Mouse (Mus musculus) heart, adult 9 months (tissue): ENCODE results near the gene Grik5.

Source experiments
- DNase-seq, 2 experiments: peaks; one replicate each; pipeline ENCODE4 v3.0.0; 2022; ENCODE audit warnings: low spot score in 2 of 2

The Grik5 gene

DNA sequence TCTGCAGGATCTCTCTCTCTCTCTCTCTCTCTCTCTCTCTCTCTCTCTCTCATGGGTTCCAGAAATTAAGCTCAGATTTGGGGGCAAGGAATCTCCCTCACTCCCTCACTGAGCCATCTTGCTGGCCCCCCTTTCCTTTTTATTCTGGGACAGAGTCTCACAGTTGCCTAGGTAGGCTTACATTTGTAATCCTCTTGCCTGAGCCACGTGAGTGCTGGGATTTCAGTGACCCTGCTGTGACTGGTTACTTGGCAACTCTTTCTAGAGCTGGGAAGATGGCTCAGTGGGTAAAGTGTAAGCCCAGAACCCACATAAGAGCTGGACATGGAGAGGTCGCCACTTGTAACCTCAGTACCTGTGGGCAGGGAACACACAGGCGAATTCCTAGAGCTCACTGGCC is 40.6 kb downstream of the Grik5 start:
- no peak for DNase-seq

DNA sequence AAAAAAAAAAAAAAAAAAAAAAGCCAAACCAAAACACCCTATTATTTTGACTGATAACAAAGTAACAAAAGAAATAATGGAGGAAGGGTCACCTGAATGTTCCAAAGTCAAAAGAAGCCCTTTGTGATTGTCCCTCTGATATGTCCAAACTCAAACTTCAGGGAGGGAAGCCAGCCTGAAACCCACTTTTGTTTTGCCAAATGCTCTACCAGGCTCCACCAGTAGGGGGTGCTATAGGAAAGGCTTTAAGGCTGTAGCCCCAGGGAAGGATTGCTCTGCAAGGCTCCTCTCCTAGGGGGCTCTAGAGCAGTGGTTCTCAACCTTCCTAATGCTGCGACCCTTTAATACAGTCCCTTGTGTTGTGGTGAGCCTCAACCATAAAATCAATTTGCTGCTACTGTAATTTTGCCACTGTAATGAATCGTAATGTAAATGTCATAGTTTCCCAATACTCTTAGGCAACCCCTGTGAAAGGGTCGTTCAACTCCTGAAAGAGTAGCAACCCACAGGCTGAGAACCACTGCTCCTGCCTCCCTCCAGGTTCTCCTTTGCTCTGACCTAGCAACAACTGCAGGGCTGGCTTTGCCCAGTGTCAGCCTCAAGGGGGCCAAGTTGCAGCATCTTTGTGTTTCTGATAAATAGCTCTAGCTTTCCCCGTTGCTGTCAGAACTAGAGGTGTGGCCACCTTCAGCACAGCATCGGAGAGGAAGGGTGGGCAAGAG is 42.0 kb downstream of the Grik5 start:
- DNase-seq: peak; percentile 30 to 70

DNA sequence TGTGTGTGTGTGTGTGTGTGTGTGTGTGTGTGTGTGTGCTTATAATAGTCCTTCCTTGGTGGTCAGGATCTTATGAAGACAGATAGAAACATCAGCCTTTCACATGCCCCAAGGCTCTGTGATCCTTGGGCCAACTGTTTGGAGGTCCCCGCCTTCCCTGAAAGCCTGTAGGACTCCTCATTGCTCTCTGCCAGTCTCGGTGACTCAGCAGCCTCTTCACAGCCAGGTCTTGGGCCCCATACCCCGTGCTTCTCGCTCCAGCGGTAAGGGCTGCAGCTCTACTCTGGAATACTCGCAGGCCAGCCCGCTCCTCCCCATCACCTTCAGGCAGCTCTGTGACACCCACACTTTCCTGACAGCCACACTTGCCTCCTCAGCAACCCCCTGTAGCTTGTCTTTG is 45.7 kb downstream of the Grik5 start:
- DNase-seq: no peak

DNA sequence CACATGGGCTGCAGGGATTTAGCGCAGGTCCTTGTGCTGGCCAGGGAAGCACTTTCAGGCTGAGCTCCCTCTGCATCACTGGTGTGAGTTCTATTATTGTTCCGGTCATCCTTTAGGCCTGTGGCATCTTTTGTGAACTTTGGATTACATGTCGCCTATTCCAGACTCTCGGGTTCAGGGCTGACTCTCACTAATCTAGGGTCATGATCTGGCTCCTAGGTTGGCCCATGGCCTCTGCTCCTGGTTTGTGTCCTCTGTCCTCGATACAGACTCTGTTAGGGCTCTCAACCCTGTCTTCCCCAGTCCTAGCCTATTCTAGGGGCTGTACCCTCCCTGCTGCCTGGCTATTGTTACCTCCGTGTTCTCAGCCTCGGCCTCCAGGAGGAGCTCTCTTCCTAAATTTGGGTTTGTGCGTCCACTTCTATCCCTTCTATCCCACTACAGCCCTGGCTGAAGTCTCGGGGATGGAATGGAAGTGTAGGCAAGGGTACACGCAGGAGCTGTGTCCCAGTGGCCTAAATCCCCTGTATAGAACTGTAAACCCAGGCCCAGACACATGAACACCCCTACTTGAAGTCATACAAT is 46.2 kb downstream of the Grik5 start:
- peak in 1 of 2 experiments; percentile 10 for DNase-seq

DNA sequence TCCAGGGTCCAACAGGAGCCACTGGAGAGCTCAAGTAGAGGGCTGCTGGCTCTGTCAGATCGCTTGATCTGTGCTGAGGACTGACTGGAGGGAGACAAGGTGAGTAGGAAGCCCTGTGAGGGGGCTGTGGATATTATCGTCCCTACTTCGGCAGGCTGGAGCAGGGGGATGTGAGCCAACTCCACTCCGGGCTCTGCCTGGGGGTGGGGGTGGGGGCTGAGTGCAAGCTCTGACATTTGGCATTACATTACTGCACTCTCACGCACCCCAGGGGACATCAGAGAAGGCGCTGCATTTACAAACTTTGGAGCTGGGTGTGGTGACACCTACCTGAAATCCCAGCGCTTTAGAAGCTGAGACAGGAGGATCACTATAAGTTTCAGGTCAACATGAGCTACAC is 60.6 kb downstream of the Grik5 start:
- no peak for DNase-seq

DNA sequence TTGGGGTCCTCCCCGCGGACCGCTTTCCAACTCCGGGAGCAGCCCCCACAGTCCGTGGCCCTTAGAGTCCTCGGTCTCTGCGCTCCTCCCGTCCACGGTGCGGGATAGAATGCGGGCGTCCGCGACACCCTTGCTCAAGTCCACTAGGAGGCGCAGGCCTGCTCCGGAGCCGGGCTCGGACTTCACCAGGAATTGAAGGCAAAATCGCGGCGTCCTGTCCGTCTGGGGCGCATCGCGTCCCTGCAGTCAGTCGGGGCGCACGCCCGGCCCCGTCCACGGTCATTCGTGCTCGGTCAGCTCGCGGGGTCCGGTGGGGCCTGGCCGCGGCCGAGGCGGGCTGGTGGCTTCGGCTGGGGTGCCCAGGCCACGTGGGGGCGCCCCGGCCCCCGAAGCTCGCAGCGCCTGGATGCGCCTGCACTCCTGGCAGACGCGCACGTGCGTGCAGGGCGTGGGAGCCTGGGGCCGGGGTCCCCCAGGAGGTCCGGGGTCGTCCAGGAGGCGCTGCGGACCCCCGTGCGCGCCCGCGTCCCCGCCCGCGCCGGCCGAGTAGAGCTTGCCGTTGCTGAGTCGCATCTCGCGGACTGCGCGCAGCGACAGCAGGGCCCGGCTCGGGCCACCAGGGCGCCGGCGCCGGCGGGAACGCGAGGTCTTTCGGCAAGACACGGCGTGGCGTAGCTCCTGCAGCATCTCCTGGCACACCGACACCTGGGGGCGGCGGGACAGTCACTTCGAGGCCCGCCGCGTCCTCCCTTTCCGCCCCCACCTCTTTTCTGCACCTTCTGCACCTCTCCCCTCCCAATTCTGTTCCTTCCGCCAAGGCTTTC is 61.8 kb downstream of the Grik5 start:
- DNase-seq: no peak

DNA sequence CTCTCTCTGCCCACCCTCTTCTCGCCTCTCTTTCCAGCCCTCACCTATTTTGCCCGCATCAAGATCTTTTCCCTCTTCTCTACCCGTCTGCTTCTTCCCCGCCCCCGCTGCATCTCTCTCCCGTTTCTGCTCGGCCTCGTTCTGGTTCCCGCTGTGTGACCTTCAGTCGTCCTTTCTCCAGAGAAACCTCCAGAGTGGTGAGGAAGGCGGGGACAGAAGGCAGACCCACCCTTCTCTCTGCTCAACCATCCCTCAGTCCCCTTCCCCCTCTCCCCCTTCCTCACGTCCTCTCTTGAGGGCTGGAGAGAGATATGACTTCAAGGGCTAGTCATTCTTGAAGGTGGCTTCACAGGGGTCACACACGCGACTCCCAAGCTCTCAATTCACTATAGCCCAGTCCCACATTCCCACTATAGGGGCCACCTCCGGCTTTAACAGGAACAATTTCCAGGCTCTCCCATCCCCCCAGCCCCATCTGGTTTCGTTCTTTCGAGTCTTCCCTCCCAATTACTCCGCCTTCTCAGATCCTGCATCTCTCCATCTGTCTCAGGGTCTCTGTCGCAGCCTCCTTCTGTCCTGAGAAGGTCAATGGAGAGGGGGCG is 62.9 kb downstream of the Grik5 start:
- DNase-seq: no peak

DNA sequence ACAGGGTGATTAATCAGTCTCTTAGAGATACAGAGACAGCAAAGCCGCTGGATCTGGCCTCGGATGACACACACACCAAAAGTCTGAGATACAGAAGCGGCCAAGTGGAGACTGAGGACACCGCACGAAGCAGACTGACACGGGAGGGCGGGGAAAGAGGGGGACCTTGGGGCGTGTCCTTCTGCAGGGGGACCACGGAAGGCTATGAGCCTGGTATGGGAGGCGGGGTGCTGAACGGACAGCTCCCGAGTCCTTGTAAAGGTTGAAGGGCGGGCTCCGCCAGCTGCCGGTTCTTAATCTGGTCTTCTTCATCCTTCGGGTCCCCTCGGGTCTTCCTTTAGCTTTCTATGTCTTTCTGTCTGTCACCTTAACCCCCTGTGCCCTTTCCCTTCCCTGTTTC is 63.5 kb downstream of the Grik5 start:
- DNase-seq: peak in 1 of 2 experiments; percentile 35

DNA sequence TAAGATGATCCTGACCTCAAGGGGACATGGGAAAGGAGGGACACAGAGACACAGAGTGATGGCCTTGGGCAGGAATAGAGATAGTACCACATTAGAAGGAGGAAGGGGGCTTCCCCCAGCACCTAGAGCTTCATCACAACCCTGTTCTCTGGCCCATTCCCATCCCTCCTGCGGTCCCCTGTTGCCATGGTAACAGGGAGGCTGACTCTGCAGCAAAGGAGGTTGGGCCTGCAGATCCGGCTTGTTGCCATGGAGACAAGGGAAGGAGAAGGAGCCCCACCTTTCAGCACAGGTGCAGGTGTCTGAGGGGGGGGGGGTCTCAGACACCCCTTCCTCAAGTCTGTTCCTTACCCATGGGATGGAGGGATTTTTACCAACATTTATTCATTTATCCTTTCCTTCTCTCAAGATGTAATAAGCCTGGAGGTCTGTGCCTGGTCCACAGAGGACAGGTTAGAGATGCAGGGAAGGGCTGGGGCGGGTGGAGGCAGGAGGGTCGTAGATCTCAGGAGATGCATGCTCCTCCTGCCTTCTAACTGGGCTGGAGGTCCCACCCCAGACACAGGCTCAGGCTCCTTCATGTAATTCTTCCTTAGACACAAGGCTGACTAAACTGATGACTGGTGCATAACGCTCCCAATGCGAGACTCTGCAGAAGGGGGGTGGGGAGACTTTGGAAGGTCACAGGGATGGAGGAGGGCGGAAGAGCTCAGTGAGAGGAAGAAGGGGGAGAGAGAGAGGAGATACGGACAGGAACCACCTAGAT is 64.4 kb downstream of the Grik5 start:
- no peak for DNase-seq

DNA sequence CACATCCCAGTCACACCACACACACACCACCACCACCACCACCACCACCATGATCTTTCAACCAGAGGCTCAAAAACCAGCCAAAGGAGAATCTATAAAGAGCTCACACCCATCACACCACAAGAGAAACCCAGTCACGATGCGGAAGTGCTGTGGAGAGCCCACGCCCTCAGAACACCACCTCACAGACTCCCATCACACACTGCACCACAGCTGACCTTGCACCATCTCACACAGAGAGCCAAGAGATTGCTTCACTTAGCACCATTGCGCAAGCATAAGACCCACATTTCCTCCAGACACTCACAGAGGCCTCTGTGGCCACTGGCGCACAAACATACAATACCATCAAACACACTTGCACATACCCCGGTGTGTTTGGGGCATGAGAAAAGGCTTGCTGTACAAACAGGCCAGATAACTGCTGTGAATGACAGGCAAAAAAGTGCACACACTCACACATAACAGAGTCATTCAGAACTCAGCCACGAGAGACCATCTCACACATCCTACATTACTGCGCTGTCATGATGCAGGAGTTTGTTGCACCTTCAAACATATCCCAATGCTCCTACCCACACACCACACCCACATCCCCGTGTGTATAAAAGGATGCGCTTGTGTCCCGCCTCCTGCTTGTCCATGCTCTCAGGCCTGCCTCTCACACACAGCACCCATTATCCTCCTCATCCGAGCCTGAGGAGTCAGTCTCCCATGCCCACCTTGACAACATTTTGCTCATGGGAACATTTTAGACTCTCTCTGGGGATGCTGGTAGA is 65.4 kb downstream of the Grik5 start:
- DNase-seq: no peak

DNA sequence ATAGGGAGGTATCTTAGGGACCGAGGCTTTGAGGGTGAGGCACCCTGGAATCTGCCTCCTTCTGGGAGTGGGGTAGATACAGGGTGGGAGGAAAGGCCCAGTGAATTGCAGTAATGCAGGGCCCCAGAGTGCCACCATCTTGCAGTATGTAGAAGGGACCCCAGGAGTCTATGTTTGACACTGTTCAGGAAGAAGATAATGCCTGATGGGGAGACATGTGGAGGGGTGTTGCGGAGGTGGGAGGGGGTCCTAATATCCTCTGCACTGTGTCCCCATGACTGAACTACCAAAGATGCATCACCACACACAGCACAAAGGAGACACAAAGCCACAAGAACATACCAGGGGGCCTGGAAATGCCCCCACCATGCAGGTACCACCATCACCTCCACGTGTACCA is 66.0 kb downstream of the Grik5 start:
- no peak for DNase-seq

DNA sequence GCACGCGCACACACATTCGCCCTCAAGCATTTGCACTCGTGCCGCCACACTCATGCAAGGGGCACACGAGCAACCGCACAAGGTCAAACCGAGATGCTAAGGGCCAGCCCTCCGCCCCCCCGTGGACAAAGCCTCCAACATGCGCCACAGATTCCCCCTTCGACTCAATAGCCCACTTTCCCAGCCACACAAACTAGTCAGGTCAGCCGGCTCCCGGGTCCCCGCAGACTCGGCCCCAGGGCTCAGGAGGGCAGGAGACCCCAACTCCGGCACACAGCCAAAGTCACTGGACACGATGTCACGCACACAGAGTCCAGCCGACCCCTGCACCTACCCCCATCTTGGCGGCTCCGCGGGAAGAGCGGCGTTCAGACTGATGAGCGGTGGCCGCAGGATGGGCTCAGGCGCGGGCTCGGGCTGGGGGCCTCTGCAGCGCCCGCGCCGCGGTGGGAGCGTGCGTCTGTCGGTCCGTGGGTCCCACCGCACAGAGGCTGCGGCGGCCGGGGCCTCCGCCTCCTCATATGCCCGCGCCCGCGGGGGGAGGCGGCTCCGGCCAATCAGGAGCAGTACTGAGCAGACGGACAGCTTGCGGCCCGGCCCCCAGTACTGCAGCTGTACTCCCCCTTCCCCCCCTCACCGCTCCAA is 66.6 kb downstream of the Grik5 start, which contains the start of gene Atp1a3:
TSS of gene Atp1a3 (minus strand) at position 538 of the 645 bp plus-strand sequence.
- no peak for DNase-seq

DNA sequence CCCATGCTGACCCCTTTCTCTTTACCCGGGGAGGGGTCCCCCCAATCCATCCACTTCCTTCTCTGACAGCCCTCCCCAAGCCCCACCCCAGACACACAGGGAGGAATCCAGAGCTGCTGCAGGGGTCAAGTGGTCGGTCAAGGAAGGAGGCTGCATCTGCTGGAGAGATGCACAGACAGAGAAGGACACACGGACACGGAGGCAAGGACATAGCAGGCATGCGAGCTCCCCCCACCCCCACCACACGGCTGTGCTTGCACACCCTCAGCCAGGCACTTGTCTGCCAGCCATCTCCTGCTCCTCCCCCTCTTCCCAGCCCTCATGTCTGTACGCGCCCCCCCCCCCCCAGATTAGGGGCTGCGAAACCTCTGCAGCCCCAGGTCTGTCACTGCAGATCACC is 67.3 kb downstream of the Grik5 start:
- no peak for DNase-seq

DNA sequence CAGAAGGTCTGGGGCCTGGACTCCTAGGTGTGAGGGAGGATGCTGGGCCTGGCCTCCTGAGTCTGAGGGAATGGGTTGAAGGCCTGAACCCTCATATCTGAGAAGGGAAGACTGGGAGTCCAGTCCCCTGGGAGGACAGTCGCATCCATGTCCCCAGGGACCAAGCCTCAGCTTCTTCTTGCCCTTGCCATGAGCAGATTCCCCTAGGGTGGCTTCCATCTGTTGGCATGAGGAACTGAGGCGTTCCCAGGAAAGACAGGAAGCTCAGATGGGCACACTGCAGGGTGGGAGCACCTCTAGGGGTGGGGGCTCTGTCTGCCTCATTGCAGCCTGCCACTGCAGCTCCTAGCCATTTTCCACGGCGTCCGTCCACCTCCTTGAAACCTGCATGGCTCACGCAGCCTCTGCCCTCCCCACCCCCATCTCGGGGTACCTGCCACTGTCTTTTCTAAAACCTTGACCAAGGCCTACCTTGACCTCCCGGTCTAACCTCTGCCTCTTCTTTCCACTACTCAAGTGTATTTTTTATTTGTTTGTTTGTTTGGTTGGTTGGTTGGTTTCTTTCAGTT is 68.2 kb downstream of the Grik5 start:
- DNase-seq: no peak

DNA sequence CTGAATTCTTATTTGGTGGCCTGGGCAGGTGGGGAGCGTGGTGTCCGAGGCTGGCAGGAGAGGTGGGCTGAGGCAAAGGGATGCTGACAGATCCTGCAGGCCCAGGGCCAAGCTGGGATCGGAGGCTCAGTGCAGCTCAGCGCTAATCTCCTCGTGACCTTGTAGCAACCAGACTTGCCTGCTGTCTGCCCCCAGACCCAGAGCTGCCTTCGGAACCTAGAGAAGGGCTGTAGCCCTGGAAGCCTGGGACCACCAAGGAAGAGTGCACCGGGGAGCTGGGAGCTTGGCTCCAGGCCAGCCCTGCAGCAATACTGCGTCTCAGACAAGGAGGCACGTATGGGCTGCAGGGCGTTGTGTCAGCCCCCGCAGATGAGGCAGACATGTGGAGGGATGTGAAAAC is 68.9 kb downstream of the Grik5 start:
- DNase-seq: no peak

DNA sequence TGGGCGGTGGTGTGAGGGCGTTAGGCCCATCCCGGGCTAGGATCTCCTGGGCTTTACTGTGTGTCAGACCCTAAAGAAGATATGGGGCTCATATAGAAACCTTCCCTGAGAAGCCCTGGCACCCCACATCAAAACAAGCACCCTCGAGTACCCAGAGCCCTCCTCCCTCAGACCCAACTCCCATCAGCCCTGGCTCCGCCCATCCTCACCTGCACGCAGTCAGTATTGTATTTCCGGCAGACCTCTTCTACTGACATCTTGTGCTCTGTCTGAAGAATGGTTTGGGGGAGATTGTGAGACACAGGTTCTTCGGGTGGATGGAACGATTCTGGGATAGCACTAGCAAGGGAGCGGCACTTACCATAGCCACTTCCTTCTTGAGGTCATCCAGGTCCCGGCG is 71.4 kb downstream of the Grik5 start:
- DNase-seq: no peak

DNA sequence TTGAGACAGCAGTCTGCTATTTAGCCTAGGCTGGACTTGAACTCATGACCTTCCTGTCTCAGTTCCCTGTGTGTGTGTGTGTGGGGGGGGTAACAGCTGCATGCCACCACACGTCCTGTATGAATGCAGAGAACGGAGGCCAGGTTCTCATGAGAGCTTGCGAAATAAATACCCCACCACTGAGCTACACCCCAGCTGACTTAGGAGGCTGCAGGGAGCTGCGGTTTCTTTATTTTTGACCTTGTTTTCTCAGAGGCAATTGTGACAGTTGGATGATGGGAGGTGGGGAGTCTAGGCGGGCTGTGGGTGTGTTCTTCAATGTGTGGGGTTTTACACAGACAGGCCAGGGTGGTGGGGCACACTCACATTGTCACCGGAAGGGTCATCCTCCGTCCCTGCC is 71.9 kb downstream of the Grik5 start:
- DNase-seq: no peak

DNA sequence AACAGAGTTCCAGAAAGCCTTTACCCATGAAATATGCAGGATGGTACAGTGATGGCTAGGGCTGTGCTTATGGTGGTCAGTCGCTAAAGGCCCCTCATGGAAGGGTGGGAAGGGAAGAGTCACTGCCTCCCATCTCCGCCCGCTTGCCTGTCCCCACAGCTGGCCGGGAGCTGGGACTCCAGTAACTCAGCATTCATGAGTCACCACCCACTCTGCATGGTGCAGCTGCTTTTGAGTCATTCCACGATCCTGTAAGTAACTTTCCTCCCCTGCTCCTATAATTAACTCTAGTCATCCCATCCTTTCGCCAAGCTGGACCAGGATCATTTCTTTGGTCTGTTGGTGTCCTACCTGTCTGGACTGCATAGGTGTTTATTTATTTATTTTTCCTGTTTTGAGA is 79.1 kb downstream of the Grik5 start:
- no peak for DNase-seq

DNA sequence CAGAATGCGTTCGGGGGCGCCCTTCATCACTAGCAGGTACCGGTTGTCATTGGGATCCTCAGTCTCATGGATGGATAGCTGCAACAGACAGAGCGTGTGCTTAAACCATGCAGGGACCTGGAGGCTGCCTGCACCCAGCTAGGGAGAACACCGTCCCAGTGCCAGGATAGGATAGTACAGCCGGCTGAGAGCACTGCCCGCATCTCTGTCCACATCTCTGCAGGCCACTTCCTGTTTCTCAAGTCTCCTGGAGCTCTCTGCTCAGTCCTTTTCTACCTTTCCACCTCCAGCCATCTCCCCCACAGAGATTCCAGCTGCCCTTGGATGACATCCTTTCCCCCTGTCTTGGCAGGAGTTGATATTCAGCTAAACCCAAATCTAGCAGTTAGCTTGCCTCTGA is 81.7 kb downstream of the Grik5 start:
- DNase-seq: no peak

DNA sequence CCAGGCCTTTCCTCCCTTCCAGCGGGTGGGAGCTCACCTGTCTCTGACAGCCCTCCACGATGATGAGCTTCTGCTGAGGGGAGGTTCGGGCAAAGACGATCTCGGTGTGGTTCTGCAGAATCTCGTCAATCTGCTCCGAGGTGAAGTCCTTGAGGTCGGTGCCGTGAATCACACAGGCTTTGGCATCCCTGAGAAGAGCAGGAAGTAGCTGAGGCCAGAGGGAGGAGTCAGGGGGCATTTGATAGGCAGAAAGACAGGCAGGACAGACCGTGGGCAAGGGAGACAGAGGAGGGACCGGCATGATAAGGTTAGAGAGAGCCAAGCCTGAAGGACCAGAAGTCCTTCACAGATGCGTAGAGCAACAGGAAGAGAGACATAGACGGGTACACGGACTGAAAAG is 84.2 kb downstream of the Grik5 start:
- no peak for DNase-seq
